Mouse (Mus musculus): Measurements from ENCODE around the gene Htr3a. TPM values are rescaled to one million over a fixed set of nuclear protein-coding genes. Genes with fewer than 3 reads are reported as not detected.

Htr3a gene
- 0.39 and 0.43 TPM in 2 replicates for polyA plus RNA-seq (2014; fragmentation: Nextera tagmentation; extraction: Ambion mirVana)

DNA sequence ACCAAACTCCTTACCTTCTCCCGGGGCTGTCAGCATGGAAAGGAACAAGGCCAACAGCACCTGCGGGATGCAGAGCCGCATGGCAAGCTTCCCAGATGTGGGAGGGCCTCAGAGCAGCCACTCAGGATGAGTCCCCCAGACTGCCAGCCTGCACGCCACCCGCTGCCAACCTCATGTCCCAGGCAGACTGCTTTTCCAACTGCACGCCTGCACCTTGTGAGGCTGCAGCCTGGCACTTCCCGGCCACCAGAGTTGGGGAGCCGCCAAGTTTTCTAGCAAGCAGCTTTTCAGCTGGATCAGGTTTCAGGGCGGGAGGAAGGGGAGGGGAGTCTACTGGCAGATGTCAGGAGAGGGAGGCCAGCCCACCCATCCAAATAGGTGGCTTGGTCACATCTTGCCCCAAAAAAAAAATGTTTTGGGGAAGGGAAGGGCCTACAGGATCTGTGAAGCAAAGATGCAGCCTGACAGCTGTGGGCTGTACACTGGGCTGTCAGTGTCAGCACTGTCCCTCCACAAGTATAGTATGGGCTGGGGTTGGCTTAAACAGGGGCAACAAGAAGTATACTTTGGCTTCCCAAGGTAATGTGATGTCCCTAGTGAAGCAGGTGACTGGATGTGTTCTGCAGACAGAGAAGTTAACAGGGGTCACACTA lies at the start of gene Htr3a:
Gene Htr3a (minus strand): TSS at position 215 of the 653 bp plus-strand sequence.
- Histone ChIP-seq H3K4me1 (replicated peaks; ENCODE audit: control insufficient read depth, insufficient read depth, low read length) (peaks cover 4% of the 10 kb centered on the region; the same call in 1 of the 2 replicates), H3K4me2 (ENCODE audit: low read depth, low read length, severe bottlenecking) (peak within 1 kb of the TSS; percentile 25; the same call in 1 of the 2 replicates), H3K4me3 (ENCODE audit: low read depth, low read length) (no peak within 1 kb of the TSS), H3K27ac (ENCODE audit: low read depth, low read length) (no peak within 1 kb of the TSS), H3K9ac (ENCODE audit: low read length) (no peak within 1 kb of the TSS), H3K27me3 (ENCODE audit: control insufficient read depth, insufficient read depth, low read length) (no peaks in the 10 kb centered on the region), H3K36me3 (ENCODE audit: control insufficient read depth, insufficient read depth, low read length) (no peaks in the 10 kb centered on the region), H3K9me3 (ENCODE audit: control insufficient read depth, low read length) (no peaks in the 10 kb centered on the region)
- DNase-seq (ENCODE audit: low spot score) (peak; percentile 75), ATAC-seq (replicated peaks; ENCODE audit: low FRiP score) (peak; percentile 55; the same call in 1 of the 2 replicates)
- WGBS: 6% methylated on average over 9 of the region's 9 CpGs

DNA sequence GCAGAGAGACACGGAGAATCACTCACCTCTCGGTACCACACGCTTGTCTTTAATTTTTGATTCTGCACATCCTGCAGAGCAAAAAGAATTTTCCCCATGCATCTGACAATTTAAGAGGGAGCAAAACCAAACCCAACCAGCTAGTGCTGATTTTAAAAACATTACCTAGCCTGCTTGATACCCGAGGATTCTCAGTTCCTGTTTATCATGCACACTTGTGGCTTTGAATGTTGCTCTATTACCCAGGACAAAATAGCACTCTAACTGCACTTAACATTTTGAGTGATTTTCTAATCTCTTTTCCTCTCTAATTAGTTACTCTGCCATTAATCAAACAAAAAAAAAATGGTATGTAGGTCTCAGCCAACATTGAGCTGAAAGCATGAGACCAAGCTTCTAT lies 36.7 kb upstream of the Htr3a start:
- DNase-seq (ENCODE audit: low spot score): no peak
- Histone ChIP-seq H3K4me2 (ENCODE audit: low read depth, low read length, severe bottlenecking) (no peak overlapping the region), H3K9ac (ENCODE audit: low read length) (no peak overlapping the region), H3K4me1 (replicated peaks; ENCODE audit: control insufficient read depth, insufficient read depth, low read length) (no peaks in the 10 kb centered on the region), H3K9me3 (ENCODE audit: control insufficient read depth, low read length) (no peaks in the 10 kb centered on the region), H3K27ac (ENCODE audit: low read depth, low read length) (no peak overlapping the region), H3K27me3 (ENCODE audit: control insufficient read depth, insufficient read depth, low read length) (no peaks in the 10 kb centered on the region), H3K4me3 (ENCODE audit: low read depth, low read length) (no peak overlapping the region), H3K36me3 (ENCODE audit: control insufficient read depth, insufficient read depth, low read length) (no peaks in the 10 kb centered on the region)
- 86% methylated on average over 4 of the region's 4 CpGs for WGBS
- no peak for ATAC-seq (replicated peaks; ENCODE audit: low FRiP score)

DNA sequence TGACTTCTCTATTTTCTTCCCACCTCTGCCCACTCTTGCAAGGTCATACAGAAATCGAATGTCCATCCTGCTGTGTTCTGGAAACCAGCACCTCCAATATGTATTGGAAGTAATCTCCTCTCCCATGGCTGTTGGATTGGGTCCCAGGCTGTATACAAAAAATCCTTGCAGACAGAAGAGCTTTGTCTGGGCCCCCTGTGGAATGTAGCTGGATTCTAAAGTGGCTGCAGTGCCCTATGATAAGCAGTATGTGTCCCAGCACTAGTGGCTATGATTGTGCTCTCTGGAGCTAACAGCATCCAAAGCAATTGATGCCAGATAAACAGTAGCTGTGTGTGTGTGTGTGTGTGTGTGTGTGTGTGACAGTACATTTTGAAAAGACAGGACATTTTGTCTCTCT lies 31.4 kb upstream of the Htr3a start:
- no peak overlapping the region for H3K9ac ChIP-seq (ENCODE audit: low read length)
- H3K27ac ChIP-seq (ENCODE audit: low read depth, low read length): no peak overlapping the region
- no peak overlapping the region for H3K4me3 ChIP-seq (ENCODE audit: low read depth, low read length)
- 90% methylated on average over 1 of the region's 1 CpGs for WGBS
- ATAC-seq (replicated peaks; ENCODE audit: low FRiP score) (no peak), DNase-seq (ENCODE audit: low spot score) (no peak)
- no peaks in the 10 kb centered on the region for H3K9me3 ChIP-seq (ENCODE audit: control insufficient read depth, low read length)
- H3K27me3 ChIP-seq (ENCODE audit: control insufficient read depth, insufficient read depth, low read length): no peaks in the 10 kb centered on the region
- H3K4me2 ChIP-seq (ENCODE audit: low read depth, low read length, severe bottlenecking): no peak overlapping the region
- H3K4me1 ChIP-seq (replicated peaks; ENCODE audit: control insufficient read depth, insufficient read depth, low read length): no peaks in the 10 kb centered on the region
- no peaks in the 10 kb centered on the region for H3K36me3 ChIP-seq (ENCODE audit: control insufficient read depth, insufficient read depth, low read length)

DNA sequence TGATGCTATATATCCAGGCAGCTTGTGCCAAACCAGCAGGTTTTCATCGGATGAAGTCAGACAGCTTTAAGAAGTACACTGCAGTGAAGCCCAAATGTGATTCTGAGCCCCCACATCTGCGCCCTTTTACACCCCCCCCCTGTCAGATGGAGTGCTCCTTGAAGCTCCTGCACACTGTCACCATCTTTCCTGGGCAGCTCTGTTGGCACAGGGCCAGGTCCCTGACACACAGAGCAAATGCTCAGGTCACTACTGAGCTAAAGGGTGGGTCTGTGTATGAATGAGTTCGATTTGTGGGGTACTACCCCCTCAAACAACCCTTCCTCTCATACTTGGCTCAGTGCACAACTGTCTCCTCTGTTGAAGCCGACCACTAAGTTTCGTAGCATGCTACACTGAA lies 18.5 kb upstream of the Htr3a start:
- Histone ChIP-seq H3K9ac (ENCODE audit: low read length) (no peak overlapping the region), H3K4me2 (ENCODE audit: low read depth, low read length, severe bottlenecking) (no peak overlapping the region), H3K4me1 (replicated peaks; ENCODE audit: control insufficient read depth, insufficient read depth, low read length) (no peaks in the 10 kb centered on the region), H3K27ac (ENCODE audit: low read depth, low read length) (no peak overlapping the region), H3K36me3 (ENCODE audit: control insufficient read depth, insufficient read depth, low read length) (no peaks in the 10 kb centered on the region), H3K4me3 (ENCODE audit: low read depth, low read length) (no peak overlapping the region), H3K9me3 (ENCODE audit: control insufficient read depth, low read length) (no peaks in the 10 kb centered on the region), H3K27me3 (ENCODE audit: control insufficient read depth, insufficient read depth, low read length) (no peaks in the 10 kb centered on the region)
- WGBS: 89% methylated on average over 5 of the region's 5 CpGs
- DNase-seq (ENCODE audit: low spot score): no peak
- ATAC-seq (replicated peaks; ENCODE audit: low FRiP score): no peak

DNA sequence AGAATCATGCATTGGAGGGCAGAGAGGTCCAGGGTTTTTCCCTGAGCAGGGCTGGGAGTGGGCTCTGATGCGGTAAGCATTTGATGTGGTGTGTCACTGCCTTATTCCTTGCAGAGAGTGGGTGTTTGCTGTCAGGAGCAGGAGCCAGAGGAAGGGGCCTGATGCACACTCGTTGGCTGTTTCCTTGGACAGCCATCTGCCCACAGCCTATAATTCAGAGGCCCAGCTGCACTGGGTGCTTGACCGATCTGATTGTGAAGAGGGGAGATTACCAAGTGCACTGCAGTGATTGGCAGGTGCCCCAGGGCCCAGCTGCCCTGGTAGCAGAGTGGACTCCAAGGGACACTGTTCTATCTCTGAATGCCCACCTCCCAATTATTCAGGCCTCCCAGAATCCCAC lies 17.9 kb upstream of the Htr3a start:
- Histone ChIP-seq H3K9ac (ENCODE audit: low read length) (no peak overlapping the region), H3K27ac (ENCODE audit: low read depth, low read length) (no peak overlapping the region), H3K36me3 (ENCODE audit: control insufficient read depth, insufficient read depth, low read length) (no peaks in the 10 kb centered on the region), H3K27me3 (ENCODE audit: control insufficient read depth, insufficient read depth, low read length) (no peaks in the 10 kb centered on the region), H3K4me2 (ENCODE audit: low read depth, low read length, severe bottlenecking) (no peak overlapping the region), H3K4me3 (ENCODE audit: low read depth, low read length) (no peak overlapping the region), H3K9me3 (ENCODE audit: control insufficient read depth, low read length) (no peaks in the 10 kb centered on the region), H3K4me1 (replicated peaks; ENCODE audit: control insufficient read depth, insufficient read depth, low read length) (no peaks in the 10 kb centered on the region)
- 58% methylated on average over 3 of the region's 3 CpGs for WGBS
- DNase-seq (ENCODE audit: low spot score) (no peak), ATAC-seq (replicated peaks; ENCODE audit: low FRiP score) (no peak)

DNA sequence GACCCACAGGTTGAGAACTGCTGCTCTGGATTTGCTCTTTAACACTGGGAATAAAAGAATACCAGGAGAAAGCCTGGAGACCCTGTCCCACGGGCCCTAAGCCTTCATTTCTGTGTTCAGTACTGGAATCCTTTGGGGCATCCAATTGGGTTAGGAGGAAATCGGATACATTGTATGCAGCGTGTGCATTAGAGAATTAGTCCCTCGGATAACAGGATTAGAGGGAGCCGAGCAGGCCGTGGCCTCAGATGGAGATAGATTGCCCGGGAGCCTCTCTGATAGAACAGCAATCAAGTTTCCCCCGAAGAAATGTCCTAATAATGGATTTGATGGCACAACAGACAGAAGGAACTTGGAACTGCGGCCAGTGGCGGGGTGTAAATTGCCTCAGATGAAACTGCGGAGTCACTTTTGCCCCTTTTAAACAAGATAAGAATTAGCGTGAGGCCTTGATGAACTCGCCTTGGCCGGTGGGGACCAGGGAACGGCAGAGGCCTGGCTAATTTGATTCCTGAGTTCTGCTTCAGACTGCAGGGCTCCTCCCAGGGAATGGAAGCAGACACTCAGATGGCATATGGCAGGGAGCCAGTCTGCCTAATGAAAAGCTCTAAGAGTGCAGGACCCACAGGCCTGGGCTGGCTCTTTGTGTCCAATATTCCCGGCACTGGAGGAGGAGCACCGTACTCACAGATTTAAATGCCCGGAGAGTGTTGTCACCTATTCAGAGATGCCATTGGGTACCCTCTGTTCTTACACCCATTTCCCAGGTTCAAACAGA lies 5.3 kb upstream of the Htr3a start:
- no peak for DNase-seq (ENCODE audit: low spot score)
- no peak for ATAC-seq (replicated peaks; ENCODE audit: low FRiP score)
- 67% methylated on average over 18 of the region's 18 CpGs for WGBS
- Histone ChIP-seq H3K4me2 (ENCODE audit: low read depth, low read length, severe bottlenecking) (no peak overlapping the region), H3K27me3 (ENCODE audit: control insufficient read depth, insufficient read depth, low read length) (no peaks in the 10 kb centered on the region), H3K4me3 (ENCODE audit: low read depth, low read length) (no peak overlapping the region), H3K36me3 (ENCODE audit: control insufficient read depth, insufficient read depth, low read length) (no peaks in the 10 kb centered on the region), H3K9ac (ENCODE audit: low read length) (no peak overlapping the region), H3K9me3 (ENCODE audit: control insufficient read depth, low read length) (no peaks in the 10 kb centered on the region), H3K27ac (ENCODE audit: low read depth, low read length) (no peak overlapping the region), H3K4me1 (replicated peaks; ENCODE audit: control insufficient read depth, insufficient read depth, low read length) (no peaks in the 10 kb centered on the region)

DNA sequence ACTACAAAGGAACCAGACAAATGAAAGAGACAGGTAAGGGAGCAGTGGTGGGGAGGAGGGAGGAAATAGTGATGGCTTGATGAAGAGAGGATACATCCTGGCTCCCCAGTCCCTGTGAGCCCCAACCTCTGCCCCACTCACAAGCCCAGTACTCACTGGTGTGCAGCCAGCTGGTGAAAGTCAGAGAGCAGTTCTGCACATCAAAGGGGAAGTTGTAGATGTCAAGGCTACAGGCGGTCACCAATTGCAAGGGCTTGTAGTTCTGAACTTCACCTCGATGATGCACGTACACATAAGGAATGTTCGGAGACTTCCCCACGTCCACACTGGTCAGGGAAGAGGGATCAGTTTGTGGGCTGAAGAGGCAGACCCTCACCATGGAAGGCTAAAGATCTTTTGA lies 6.5 kb downstream of the Htr3a start:
- 86% methylated on average over 5 of the region's 5 CpGs for WGBS
- ATAC-seq (replicated peaks; ENCODE audit: low FRiP score): no peak
- Histone ChIP-seq H3K9me3 (ENCODE audit: control insufficient read depth, low read length) (no peaks in the 10 kb centered on the region), H3K27ac (ENCODE audit: low read depth, low read length) (no peak overlapping the region), H3K4me1 (replicated peaks; ENCODE audit: control insufficient read depth, insufficient read depth, low read length) (no peaks in the 10 kb centered on the region), H3K36me3 (ENCODE audit: control insufficient read depth, insufficient read depth, low read length) (no peaks in the 10 kb centered on the region), H3K4me2 (ENCODE audit: low read depth, low read length, severe bottlenecking) (no peak overlapping the region), H3K9ac (ENCODE audit: low read length) (no peak overlapping the region), H3K4me3 (ENCODE audit: low read depth, low read length) (no peak overlapping the region), H3K27me3 (ENCODE audit: control insufficient read depth, insufficient read depth, low read length) (no peaks in the 10 kb centered on the region)
- DNase-seq (ENCODE audit: low spot score): no peak

DNA sequence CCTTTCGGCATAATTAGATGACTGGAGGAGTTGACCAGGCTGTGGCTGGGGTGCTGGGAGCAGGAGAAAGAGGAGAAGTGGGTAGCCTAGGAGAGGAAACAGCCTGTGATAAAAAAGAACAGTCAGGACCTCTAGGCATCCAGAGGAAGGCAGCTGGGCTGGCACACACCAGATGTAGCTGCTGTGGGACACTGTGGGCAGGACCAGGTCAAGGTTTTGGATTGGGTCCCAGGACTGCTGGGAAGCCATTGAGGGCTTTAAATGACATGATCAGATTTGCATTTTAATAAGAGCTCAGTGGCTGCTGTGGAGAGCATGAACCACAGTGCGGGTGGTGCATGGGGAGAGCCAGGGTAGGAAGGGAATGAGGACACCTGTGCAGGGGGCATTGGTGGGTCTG lies 7.1 kb downstream of the Htr3a start:
- no peaks in the 10 kb centered on the region for H3K36me3 ChIP-seq (ENCODE audit: control insufficient read depth, insufficient read depth, low read length)
- H3K9me3 ChIP-seq (ENCODE audit: control insufficient read depth, low read length): no peaks in the 10 kb centered on the region
- 70% methylated on average over 2 of the region's 2 CpGs for WGBS
- ATAC-seq (replicated peaks; ENCODE audit: low FRiP score): no peak
- DNase-seq (ENCODE audit: low spot score): no peak
- H3K4me3 ChIP-seq (ENCODE audit: low read depth, low read length): no peak overlapping the region
- H3K4me2 ChIP-seq (ENCODE audit: low read depth, low read length, severe bottlenecking): no peak overlapping the region
- H3K27ac ChIP-seq (ENCODE audit: low read depth, low read length): no peak overlapping the region
- no peak overlapping the region for H3K9ac ChIP-seq (ENCODE audit: low read length)
- H3K27me3 ChIP-seq (ENCODE audit: control insufficient read depth, insufficient read depth, low read length): no peaks in the 10 kb centered on the region
- no peaks in the 10 kb centered on the region for H3K4me1 ChIP-seq (replicated peaks; ENCODE audit: control insufficient read depth, insufficient read depth, low read length)

Data from forebrain, embryonic 11.5 days (tissue).